Mouse (Mus musculus): Measurements from ENCODE around the gene Slc1a3.

- no peak for TF ChIP-seq CTCF (IDR thresholded peaks at IDR 0.05; ENCODE audit: borderline replicate concordance, control insufficient read depth, extremely low read depth, insufficient read depth, low read length, poor library complexity)
- TF ChIP-seq POLR2A (IDR thresholded peaks at IDR 0.05; ENCODE audit: control insufficient read depth, extremely low read depth, insufficient read depth, low read length, poor library complexity): no peak
Measured at GRCm38 (mm10) chr15:8709578-8709977, 986 bp downstream of the Slc1a3 start.
